Mouse (Mus musculus) myocyte (in vitro differentiated cells): ENCODE results near the gene Mindy3. TPM values are rescaled to one million over a fixed set of nuclear protein-coding genes. Genes with fewer than 3 reads are reported as not detected.

ENCODE experiments used
- H3K27me3 ChIP-seq: one replicate; pipeline ENCODE4 v1.6.1; 2011; ENCODE audit not compliant: control insufficient read depth, insufficient read depth, insufficient read length
- H3K36me3 ChIP-seq: one replicate; pipeline ENCODE4 v1.6.1; 2011; ENCODE audit not compliant: control insufficient read depth, insufficient read depth
- H3K4me2 ChIP-seq: one replicate; pipeline ENCODE4 v1.6.1; 2011; ENCODE audit warnings: low read depth, control low read depth
- H3K4me3 ChIP-seq: one replicate; pipeline ENCODE4 v1.5.1; 2011; ENCODE audit warnings: mild to moderate bottlenecking, control low read depth, moderate library complexity
- H3K79me2 ChIP-seq: one replicate; pipeline ENCODE4 v1.6.1; 2011; ENCODE audit not compliant: control insufficient read depth, insufficient read depth
- H3ac ChIP-seq: one replicate; pipeline ENCODE4 v1.6.1; 2011; ENCODE audit not compliant: control insufficient read depth, insufficient read length
- CEBPB ChIP-seq: IDR thresholded peaks from 2 replicates; pipeline ENCODE4 v1.6.1; 2011; ENCODE audit warnings: mild to moderate bottlenecking, moderate library complexity; ENCODE audit not compliant: poor library complexity, insufficient read depth, severe bottlenecking
- E2F4 ChIP-seq: IDR thresholded peaks from one replicate; pipeline ENCODE4 v1.6.1; 2011; ENCODE audit warnings: mild to moderate bottlenecking, control low read depth, moderate library complexity; ENCODE audit not compliant: insufficient read depth
- MAX ChIP-seq: IDR thresholded peaks from one replicate; pipeline ENCODE4 v1.6.1; 2011; ENCODE audit warnings: low read depth, mild to moderate bottlenecking, control low read depth
- MYOD1 ChIP-seq, 3 experiments: IDR thresholded peaks; one replicate each; pipeline ENCODE4 v1.6.1; 2011; ENCODE audit warnings: control low read depth in 2 of 3, low read depth in 2 of 3, mild to moderate bottlenecking in 2 of 3, moderate library complexity in 1 of 3; ENCODE audit not compliant: insufficient read length in 2 of 3, control insufficient read depth in 1 of 3
- MYOG ChIP-seq, 3 experiments: IDR thresholded peaks; one replicate each; pipeline ENCODE4 v1.6.1; 2011; ENCODE audit warnings: control low read depth in 2 of 3, low read depth in 2 of 3, mild to moderate bottlenecking in 2 of 3; ENCODE audit not compliant: insufficient read length in 2 of 3, control insufficient read depth in 1 of 3, insufficient read depth in 1 of 3
- POLR2A ChIP-seq: IDR thresholded peaks from one replicate; pipeline ENCODE4 v1.6.1; 2011; ENCODE audit warnings: low read depth, mild to moderate bottlenecking, control low read depth, moderate library complexity; ENCODE audit not compliant: insufficient read length
- POLR2AphosphoS2 ChIP-seq: IDR thresholded peaks from one replicate; pipeline ENCODE4 v1.6.1; 2011; ENCODE audit warnings: low read depth, control low read depth; ENCODE audit not compliant: insufficient read length
- REST ChIP-seq: IDR thresholded peaks from one replicate; pipeline ENCODE4 v1.6.1; 2011; ENCODE audit warnings: mild to moderate bottlenecking, control low read depth, moderate library complexity; ENCODE audit not compliant: insufficient read depth, insufficient read length
- SRF ChIP-seq: IDR thresholded peaks from one replicate; pipeline ENCODE4 v1.6.1; 2011; ENCODE audit warnings: low read depth; ENCODE audit not compliant: control insufficient read depth, insufficient read length
- TCF12 ChIP-seq: IDR thresholded peaks from one replicate; pipeline ENCODE4 v1.6.1; 2011; ENCODE audit warnings: mild to moderate bottlenecking, control low read depth; ENCODE audit not compliant: poor library complexity, insufficient read depth, severe bottlenecking
- TCF3 ChIP-seq: IDR thresholded peaks from one replicate; pipeline ENCODE4 v1.6.1; 2011; ENCODE audit warnings: low read depth, control low read depth; ENCODE audit not compliant: insufficient read length
- USF1 ChIP-seq: IDR thresholded peaks from one replicate; pipeline ENCODE4 v1.6.1; 2011; ENCODE audit warnings: low read depth, mild to moderate bottlenecking, control low read depth, moderate library complexity
- polyA plus RNA-seq: library from polyadenylated mRNA; unstranded; fragments of >200 nt; fragmentation: generic; extraction: Trizol; gene quantifications from one replicate; pipeline ENCODE4 v1.2.1, GENCODE M21; 2012; ENCODE audit warnings: missing spikeins

The Mindy3 gene
- polyA plus RNA-seq, 1 experiment: 19.1 TPM

GRCm38 (mm10) chr2:12401137-12401536 is 18.1 kb downstream of the Mindy3 start:
- TF ChIP-seq POLR2AphosphoS2 (no peak), MYOG (IDR thresholded peaks at IDR 0.05; ENCODE audit: control insufficient read depth in 1 of 3, insufficient read depth in 1 of 3, insufficient read length in 2 of 3, low read depth in 2 of 3) (no peak), TCF12 (no peak), REST (no peak), E2F4 (no peak), MAX (no peak)
- no peaks in the 10 kb centered on the region for H3K36me3 ChIP-seq
- H3K4me3 ChIP-seq: no peak overlapping the region
- no peaks in the 10 kb centered on the region for H3K79me2 ChIP-seq
- H3K27me3 ChIP-seq: no peaks in the 10 kb centered on the region
- no peak overlapping the region for H3ac ChIP-seq
- no peak overlapping the region for H3K4me2 ChIP-seq

- H3ac ChIP-seq: no peak overlapping the region
- TF ChIP-seq POLR2A: no peak
- TF ChIP-seq USF1: no peak
- TF ChIP-seq MYOD1 (IDR thresholded peaks at IDR 0.05; ENCODE audit: control insufficient read depth in 1 of 3, insufficient read length in 2 of 3, low read depth in 2 of 3): no peak
- TF ChIP-seq CEBPB: no peak
- no peaks in the 10 kb centered on the region for H3K79me2 ChIP-seq
- H3K4me3 ChIP-seq: no peak overlapping the region
- no peak overlapping the region for H3K4me2 ChIP-seq
- no peaks in the 10 kb centered on the region for H3K27me3 ChIP-seq
- no peaks in the 10 kb centered on the region for H3K36me3 ChIP-seq
Measured at GRCm38 (mm10) chr2:12389028-12389427, 30.2 kb downstream of the Mindy3 start.

GRCm38 (mm10) chr2:12388569-12388968 is 30.7 kb downstream of the Mindy3 start:
- Histone ChIP-seq H3K27me3 (no peaks in the 10 kb centered on the region), H3K4me3 (no peak overlapping the region), H3K36me3 (no peaks in the 10 kb centered on the region), H3K79me2 (no peaks in the 10 kb centered on the region), H3ac (no peak overlapping the region), H3K4me2 (no peak overlapping the region)
- TF ChIP-seq CEBPB (no peak), MYOD1 (IDR thresholded peaks at IDR 0.05; ENCODE audit: control insufficient read depth in 1 of 3, insufficient read length in 2 of 3, low read depth in 2 of 3) (no peak), MAX (no peak), TCF3 (no peak), SRF (no peak), E2F4 (no peak), POLR2AphosphoS2 (no peak), USF1 (no peak), REST (no peak), MYOG (IDR thresholded peaks at IDR 0.05; ENCODE audit: control insufficient read depth in 1 of 3, insufficient read depth in 1 of 3, insufficient read length in 2 of 3, low read depth in 2 of 3) (no peak), TCF12 (no peak), POLR2A (no peak)

- Histone ChIP-seq H3K4me3 (no peak overlapping the region), H3K4me2 (no peak overlapping the region), H3ac (no peak overlapping the region), H3K36me3 (peaks cover 7% of the 10 kb centered on the region), H3K79me2 (no peaks in the 10 kb centered on the region), H3K27me3 (no peaks in the 10 kb centered on the region)
- TF ChIP-seq MYOG (IDR thresholded peaks at IDR 0.05; ENCODE audit: control insufficient read depth in 1 of 3, insufficient read depth in 1 of 3, insufficient read length in 2 of 3, low read depth in 2 of 3): no peak
- TF ChIP-seq MYOD1 (IDR thresholded peaks at IDR 0.05; ENCODE audit: control insufficient read depth in 1 of 3, insufficient read length in 2 of 3, low read depth in 2 of 3): no peak
- TF ChIP-seq POLR2AphosphoS2: no peak
- no peak for TF ChIP-seq USF1
- TF ChIP-seq REST: no peak
- TF ChIP-seq E2F4: no peak
- no peak for TF ChIP-seq SRF
- no peak for TF ChIP-seq POLR2A
- no peak for TF ChIP-seq MAX
- TF ChIP-seq TCF3: no peak
- no peak for TF ChIP-seq CEBPB
- TF ChIP-seq TCF12: no peak
Measured at GRCm38 (mm10) chr2:12384389-12384788, 34.9 kb downstream of the Mindy3 start.

GRCm38 (mm10) chr2:12382650-12383049 is 36.6 kb downstream of the Mindy3 start:
- no peaks in the 10 kb centered on the region for H3K27me3 ChIP-seq
- TF ChIP-seq SRF (no peak), CEBPB (no peak), POLR2A (no peak), POLR2AphosphoS2 (no peak), TCF3 (no peak), MYOD1 (IDR thresholded peaks at IDR 0.05; ENCODE audit: control insufficient read depth in 1 of 3, insufficient read length in 2 of 3, low read depth in 2 of 3) (no peak), USF1 (no peak), REST (no peak), E2F4 (no peak), MYOG (IDR thresholded peaks at IDR 0.05; ENCODE audit: control insufficient read depth in 1 of 3, insufficient read depth in 1 of 3, insufficient read length in 2 of 3, low read depth in 2 of 3) (no peak), TCF12 (no peak), MAX (no peak)
- peaks cover 7% of the 10 kb centered on the region for H3K36me3 ChIP-seq

More at GRCm38 (mm10) chr2:12382650-12383049, 36.6 kb downstream of the Mindy3 start:
- Histone ChIP-seq H3K4me2 (no peak overlapping the region), H3ac (no peak overlapping the region), H3K4me3 (no peak overlapping the region), H3K79me2 (no peaks in the 10 kb centered on the region)
